Mouse (Mus musculus) liver, postnatal 0 days (tissue): ENCODE measurements around the gene Pacrg.

ENCODE experiments used
- CTCF ChIP-seq: sonication (generic); IDR thresholded peaks from 2 replicates; pipeline ENCODE4 v1.5.1; 2016; ENCODE audit warnings: antibody characterized with exemption, low read depth
- EP300 ChIP-seq: IDR thresholded peaks from 2 replicates; pipeline ENCODE4 v1.6.1; 2016; ENCODE audit warnings: antibody characterized with exemption, low read depth, mild to moderate bottlenecking

- TF ChIP-seq EP300 (no peak), CTCF (no peak)
These were observed 290.3 kb downstream of the Pacrg start for GRCm38 (mm10) chr17:10549825-10550224.
